Comparison of ENCODE assay signal across 8 mouse cellular contexts in the genomic region with DNA sequence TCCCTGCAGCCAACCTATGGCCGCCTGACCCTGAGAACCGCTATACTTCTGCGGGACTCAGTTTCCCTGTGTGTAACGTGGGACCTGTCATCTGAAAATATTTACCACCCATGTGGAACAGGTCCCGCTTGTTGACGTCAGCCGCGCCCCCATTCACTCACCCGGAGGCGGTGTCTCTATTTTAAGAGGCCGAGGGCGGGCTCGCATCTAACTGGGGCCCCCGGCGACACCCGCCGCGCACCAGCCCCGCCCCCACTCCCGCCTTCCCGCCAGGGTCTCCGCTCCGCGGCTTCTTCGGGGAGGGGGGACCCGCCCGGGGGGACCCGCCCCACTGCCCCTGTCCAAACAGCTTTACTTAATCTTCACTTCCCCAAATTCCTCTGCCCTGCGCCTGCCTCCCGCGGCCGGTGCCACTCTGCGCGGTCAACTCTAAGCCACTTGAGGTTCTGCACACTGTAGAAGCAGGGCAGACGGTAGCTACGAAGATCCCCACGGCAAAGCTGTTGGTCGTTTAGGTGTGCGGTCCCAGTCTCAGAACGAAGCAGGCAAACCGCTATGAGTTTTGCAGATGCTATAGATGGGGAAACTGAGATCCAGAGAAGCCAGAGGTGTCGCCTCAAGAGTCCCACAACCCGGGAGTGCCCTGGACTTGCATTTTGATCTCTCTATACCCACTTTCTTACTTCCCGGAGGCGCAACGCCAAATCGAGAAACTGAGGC. TPM values are rescaled to one million over a fixed set of nuclear protein-coding genes. Genes with fewer than 3 reads are reported as not detected.
DNase-seq lines count a peak whose midpoint lies in the region; ATAC-seq and TF ChIP-seq lines count a peak whose summit lies in the region.

No protein-coding gene starts in this region.

- H3K36me3 ChIP-seq in forebrain, embryonic 11.5 days (ENCODE audit: control insufficient read depth, insufficient read depth, low read length), result no peaks in the 10 kb centered on the region
- no peaks in the 10 kb centered on the region for H3K36me3 ChIP-seq in hindbrain, embryonic 12.5 days
- no peaks in the 10 kb centered on the region for H3K36me3 ChIP-seq in limb, embryonic 11.5 days (ENCODE audit: control insufficient read depth, insufficient read depth, low read length)
- no peaks in the 10 kb centered on the region for H3K36me3 ChIP-seq in midbrain, embryonic 10.5 days
- no peaks in the 10 kb centered on the region for H3K36me3 ChIP-seq in spleen, adult 2 months (ENCODE audit: control insufficient read depth, insufficient read depth, low read length)

- H3K27ac ChIP-seq in forebrain, embryonic 11.5 days (ENCODE audit: low read depth, low read length), result no peak overlapping the region
- H3K27ac ChIP-seq in hindbrain, embryonic 12.5 days, result no peak overlapping the region
- H3K27ac ChIP-seq in limb, embryonic 11.5 days (replicated peaks; ENCODE audit: low read depth, low read length), result no peak overlapping the region
- peak overlapping the region; percentile 57; the same call in 1 of the 2 replicates for H3K27ac ChIP-seq in midbrain, embryonic 10.5 days (replicated peaks)
- H3K27ac ChIP-seq in spleen, adult 2 months (ENCODE audit: insufficient read depth, low read length), result peak overlapping the region; percentile 81

- no peak for TF ChIP-seq CTCF in spleen, adult 2 months (IDR thresholded peaks at IDR 0.05; ENCODE audit: extremely low read depth, insufficient read depth, insufficient read length, insufficient replicate concordance)

- peaks cover 11% of the 10 kb centered on the region; the same call in 1 of the 2 replicates for H3K4me1 ChIP-seq in forebrain, embryonic 11.5 days (replicated peaks; ENCODE audit: control insufficient read depth, insufficient read depth, low read length)
- H3K4me1 ChIP-seq in hindbrain, embryonic 12.5 days, result peaks cover 22% of the 10 kb centered on the region
- H3K4me1 ChIP-seq in limb, embryonic 11.5 days (ENCODE audit: control insufficient read depth, insufficient read depth, low read length), result 0 out of 2 replicates have a peak, but pooled peaks cover 2% of the 10 kb centered on the region
- peaks cover 27% of the 10 kb centered on the region for H3K4me1 ChIP-seq in midbrain, embryonic 10.5 days
- H3K4me1 ChIP-seq in spleen, adult 2 months (ENCODE audit: control insufficient read depth, insufficient read depth, insufficient read length), result peaks cover 44% of the 10 kb centered on the region; the same call in 1 of the 2 replicates

- no peaks in the 10 kb centered on the region for H3K9me3 ChIP-seq in forebrain, embryonic 11.5 days (ENCODE audit: control insufficient read depth, low read length)
- H3K9me3 ChIP-seq in hindbrain, embryonic 12.5 days (replicated peaks), result no peaks in the 10 kb centered on the region
- no peaks in the 10 kb centered on the region for H3K9me3 ChIP-seq in limb, embryonic 11.5 days (ENCODE audit: control insufficient read depth, low read length)
- no peaks in the 10 kb centered on the region for H3K9me3 ChIP-seq in midbrain, embryonic 10.5 days (replicated peaks)

- H3K4me3 ChIP-seq in forebrain, embryonic 11.5 days (ENCODE audit: low read depth, low read length), result peak overlapping the region; percentile 46
- peak overlapping the region; percentile 42 for H3K4me3 ChIP-seq in hindbrain, embryonic 12.5 days
- H3K4me3 ChIP-seq in limb, embryonic 11.5 days (ENCODE audit: low read depth, low read length), result peak overlapping the region; percentile 47
- H3K4me3 ChIP-seq in midbrain, embryonic 10.5 days, result peak overlapping the region; percentile 65
- peak overlapping the region; percentile 63 for H3K4me3 ChIP-seq in spleen, adult 2 months (ENCODE audit: extremely low read depth, insufficient read depth, insufficient read length)

- peaks cover 31% of the 10 kb centered on the region for H3K27me3 ChIP-seq in forebrain, embryonic 11.5 days (ENCODE audit: control insufficient read depth, insufficient read depth, low read length)
- peaks cover 74% of the 10 kb centered on the region for H3K27me3 ChIP-seq in hindbrain, embryonic 12.5 days
- H3K27me3 ChIP-seq in limb, embryonic 11.5 days (ENCODE audit: control insufficient read depth, insufficient read depth, low read length), result peaks cover 40% of the 10 kb centered on the region
- H3K27me3 ChIP-seq in midbrain, embryonic 10.5 days (ENCODE audit: low read depth, poor library complexity, severe bottlenecking), result peaks cover 95% of the 10 kb centered on the region
- no peaks in the 10 kb centered on the region for H3K27me3 ChIP-seq in spleen, adult 2 months (ENCODE audit: control insufficient read depth, insufficient read depth, low read length)

- no peak for ATAC-seq in forebrain, embryonic 11.5 days (replicated peaks; ENCODE audit: low FRiP score)
- no peak for ATAC-seq in hindbrain, embryonic 12.5 days (ENCODE audit: low FRiP score)
- no peak for ATAC-seq in limb, embryonic 11.5 days (ENCODE audit: insufficient number of reproducible peaks, low FRiP score, low TSS enrichment, low read depth)

- DNase-seq in urinary bladder, adult 18-20 months (ENCODE audit: low spot score in 2 of 2), result peak; percentile 34 to 37
- DNase-seq in urinary bladder, postnatal 10 days (ENCODE audit: low spot score), result no peak
- DNase-seq in forebrain, embryonic 11.5 days (ENCODE audit: low spot score), result peak; percentile 68
- DNase-seq in limb, embryonic 11.5 days (ENCODE audit: low spot score), result peak; percentile 42
- DNase-seq in midbrain, embryonic 10.5 days (ENCODE audit: low spot score), result peak; percentile 45
- DNase-seq in spleen, adult 2 months (ENCODE audit: low read depth in 1 of 2, low spot score in 2 of 2), result peak; percentile 18 to 90
- no peak for DNase-seq in cerebellum, adult 8-10 months

- H3K4me2 ChIP-seq in forebrain, embryonic 11.5 days (ENCODE audit: low read depth, low read length, severe bottlenecking), result peak overlapping the region; percentile 84
- peak overlapping the region; percentile 72 for H3K4me2 ChIP-seq in hindbrain, embryonic 12.5 days (replicated peaks)
- H3K4me2 ChIP-seq in limb, embryonic 11.5 days (ENCODE audit: low read depth, severe bottlenecking), result peak overlapping the region; percentile 78

- H3K9ac ChIP-seq in forebrain, embryonic 11.5 days (ENCODE audit: low read length), result peak overlapping the region; percentile 48
- H3K9ac ChIP-seq in hindbrain, embryonic 12.5 days, result peak overlapping the region; percentile 44; the same call in 1 of the 2 replicates
- H3K9ac ChIP-seq in limb, embryonic 11.5 days (ENCODE audit: low read length), result peak overlapping the region; percentile 31

- no peak for TF ChIP-seq POLR2A in spleen, adult 2 months (IDR thresholded peaks at IDR 0.05; ENCODE audit: low read depth, low read length)

- WGBS in forebrain, embryonic 11.5 days, result 1% methylated on average over 45 of the region's 47 CpGs
- 2% methylated on average over 47 of the region's 47 CpGs for WGBS in hindbrain, embryonic 12.5 days
- WGBS in limb, embryonic 11.5 days, result 2% methylated on average over 45 of the region's 47 CpGs
- WGBS in midbrain, embryonic 10.5 days, result 2% methylated on average over 46 of the region's 47 CpGs
- 3% methylated on average over 47 of the region's 47 CpGs for whole genome bisulfite sequencing in spleen, adult 2 months

RNA-seq across cellular contexts. Expression of a gene that starts 0.9 kb away (rescaled TPM):
- 15.9 and 17.4 TPM in 2 replicates for polyA plus RNA-seq in forebrain, embryonic 11.5 days (2014; fragmentation: Nextera tagmentation; extraction: Ambion mirVana)
- 16.0 and 17.7 TPM in 2 replicates for polyA plus RNA-seq in hindbrain, embryonic 12.5 days (2016; fragmentation: Nextera tagmentation; extraction: Ambion mirVana)
- 11.7 and 14.6 TPM in 2 replicates for polyA plus RNA-seq in limb, embryonic 11.5 days (2014; fragmentation: Nextera tagmentation; extraction: Ambion mirVana)
- 9.8 and 12.1 TPM in 2 replicates for polyA plus RNA-seq in midbrain, embryonic 10.5 days (2016; fragmentation: Nextera tagmentation; extraction: Ambion mirVana)
- polyA plus RNA-seq in spleen, adult 2 months (2012; rRNA removed), result 175 and 297 TPM in 2 replicates

RNA-seq across cellular contexts. Expression of a gene that starts 4.3 kb away (rescaled TPM):
- polyA plus RNA-seq in forebrain, embryonic 11.5 days (2014; fragmentation: Nextera tagmentation; extraction: Ambion mirVana), result not detected in 2 replicates
- polyA plus RNA-seq in hindbrain, embryonic 12.5 days (2016; fragmentation: Nextera tagmentation; extraction: Ambion mirVana), result not detected in 2 replicates
- not detected in 2 replicates for polyA plus RNA-seq in limb, embryonic 11.5 days (2014; fragmentation: Nextera tagmentation; extraction: Ambion mirVana)
- polyA plus RNA-seq in midbrain, embryonic 10.5 days (2016; fragmentation: Nextera tagmentation; extraction: Ambion mirVana), result 0.05 and 0.11 TPM in 2 replicates
- 5.8 and 7.4 TPM in 2 replicates for polyA plus RNA-seq in spleen, adult 2 months (2012; rRNA removed)

RNA-seq across cellular contexts. Expression of a gene that starts 27.4 kb away (rescaled TPM):
- 58.9 and 61.6 TPM in 2 replicates for polyA plus RNA-seq in forebrain, embryonic 11.5 days (2014; fragmentation: Nextera tagmentation; extraction: Ambion mirVana)
- 84.5 and 85.5 TPM in 2 replicates for polyA plus RNA-seq in hindbrain, embryonic 12.5 days (2016; fragmentation: Nextera tagmentation; extraction: Ambion mirVana)
- polyA plus RNA-seq in limb, embryonic 11.5 days (2014; fragmentation: Nextera tagmentation; extraction: Ambion mirVana), result 46.9 and 48.3 TPM in 2 replicates
- polyA plus RNA-seq in midbrain, embryonic 10.5 days (2016; fragmentation: Nextera tagmentation; extraction: Ambion mirVana), result 66.2 and 66.6 TPM in 2 replicates
- polyA plus RNA-seq in spleen, adult 2 months (2012; rRNA removed), result 56.3 and 90.3 TPM in 2 replicates

RNA-seq across cellular contexts. Expression of a gene that starts 35.6 kb away (rescaled TPM):
- polyA plus RNA-seq in forebrain, embryonic 11.5 days (2014; fragmentation: Nextera tagmentation; extraction: Ambion mirVana), result 6.3 and 7.2 TPM in 2 replicates
- polyA plus RNA-seq in hindbrain, embryonic 12.5 days (2016; fragmentation: Nextera tagmentation; extraction: Ambion mirVana), result 9.8 and 11.1 TPM in 2 replicates
- 4.9 and 5.1 TPM in 2 replicates for polyA plus RNA-seq in limb, embryonic 11.5 days (2014; fragmentation: Nextera tagmentation; extraction: Ambion mirVana)
- polyA plus RNA-seq in midbrain, embryonic 10.5 days (2016; fragmentation: Nextera tagmentation; extraction: Ambion mirVana), result 5.2 and 7.3 TPM in 2 replicates
- 73.8 and 74.1 TPM in 2 replicates for polyA plus RNA-seq in spleen, adult 2 months (2012; rRNA removed)

RNA-seq across cellular contexts. Expression of a gene that starts 43.2 kb away (rescaled TPM):
- polyA plus RNA-seq in forebrain, embryonic 11.5 days (2014; fragmentation: Nextera tagmentation; extraction: Ambion mirVana), result 31.0 and 34.1 TPM in 2 replicates
- 38.2 and 38.3 TPM in 2 replicates for polyA plus RNA-seq in hindbrain, embryonic 12.5 days (2016; fragmentation: Nextera tagmentation; extraction: Ambion mirVana)
- polyA plus RNA-seq in limb, embryonic 11.5 days (2014; fragmentation: Nextera tagmentation; extraction: Ambion mirVana), result 23.1 and 23.6 TPM in 2 replicates
- polyA plus RNA-seq in midbrain, embryonic 10.5 days (2016; fragmentation: Nextera tagmentation; extraction: Ambion mirVana), result 31.7 and 34.6 TPM in 2 replicates
- 37.3 and 69.8 TPM in 2 replicates for polyA plus RNA-seq in spleen, adult 2 months (2012; rRNA removed)

Comparison
In these comparisons a context has a peak if more than half of its experiments do, and no peak if none do; other contexts are left out.
1. DNase-seq: peak in urinary bladder, adult 18-20 months (2 of 2), forebrain, embryonic 11.5 days (single experiment), limb, embryonic 11.5 days (single experiment), midbrain, embryonic 10.5 days (single experiment) and spleen, adult 2 months (2 of 2); none in urinary bladder, postnatal 10 days (single experiment) and cerebellum, adult 8-10 months (single experiment).
2. H3K27ac ChIP-seq: peak in midbrain, embryonic 10.5 days (single experiment) and spleen, adult 2 months (single experiment); none in forebrain, embryonic 11.5 days (single experiment), hindbrain, embryonic 12.5 days (single experiment) and limb, embryonic 11.5 days (single experiment).
3. Peak in every context shown above with its lines, with median percentiles within 50 percentile points of each other: H3K4me2 ChIP-seq, H3K4me3 ChIP-seq and H3K9ac ChIP-seq.